Mouse (Mus musculus) cortical plate, adult 2 months (tissue): ENCODE results near the gene Olfr876.
"Not testable (repeated sequence)": the region's sequence is repeated elsewhere in the genome, so short reads cannot be mapped to it uniquely, and the experiment has no call there.

Experiments
- CTCF ChIP-seq: fragments of 200-500 bp; IDR thresholded peaks from 2 replicates; pipeline ENCODE4 v1.5.1; 2011; ENCODE audit warnings: mild to moderate bottlenecking, control low read depth, low read length; ENCODE audit not compliant: insufficient read depth; ENCODE audit errors: extremely low read depth
- POLR2A ChIP-seq: fragments of 200-500 bp; IDR thresholded peaks from 2 replicates; pipeline ENCODE4 v1.6.1; 2011; ENCODE audit warnings: mild to moderate bottlenecking, low read length, control low read depth; ENCODE audit not compliant: insufficient read depth; ENCODE audit errors: extremely low read depth

DNA sequence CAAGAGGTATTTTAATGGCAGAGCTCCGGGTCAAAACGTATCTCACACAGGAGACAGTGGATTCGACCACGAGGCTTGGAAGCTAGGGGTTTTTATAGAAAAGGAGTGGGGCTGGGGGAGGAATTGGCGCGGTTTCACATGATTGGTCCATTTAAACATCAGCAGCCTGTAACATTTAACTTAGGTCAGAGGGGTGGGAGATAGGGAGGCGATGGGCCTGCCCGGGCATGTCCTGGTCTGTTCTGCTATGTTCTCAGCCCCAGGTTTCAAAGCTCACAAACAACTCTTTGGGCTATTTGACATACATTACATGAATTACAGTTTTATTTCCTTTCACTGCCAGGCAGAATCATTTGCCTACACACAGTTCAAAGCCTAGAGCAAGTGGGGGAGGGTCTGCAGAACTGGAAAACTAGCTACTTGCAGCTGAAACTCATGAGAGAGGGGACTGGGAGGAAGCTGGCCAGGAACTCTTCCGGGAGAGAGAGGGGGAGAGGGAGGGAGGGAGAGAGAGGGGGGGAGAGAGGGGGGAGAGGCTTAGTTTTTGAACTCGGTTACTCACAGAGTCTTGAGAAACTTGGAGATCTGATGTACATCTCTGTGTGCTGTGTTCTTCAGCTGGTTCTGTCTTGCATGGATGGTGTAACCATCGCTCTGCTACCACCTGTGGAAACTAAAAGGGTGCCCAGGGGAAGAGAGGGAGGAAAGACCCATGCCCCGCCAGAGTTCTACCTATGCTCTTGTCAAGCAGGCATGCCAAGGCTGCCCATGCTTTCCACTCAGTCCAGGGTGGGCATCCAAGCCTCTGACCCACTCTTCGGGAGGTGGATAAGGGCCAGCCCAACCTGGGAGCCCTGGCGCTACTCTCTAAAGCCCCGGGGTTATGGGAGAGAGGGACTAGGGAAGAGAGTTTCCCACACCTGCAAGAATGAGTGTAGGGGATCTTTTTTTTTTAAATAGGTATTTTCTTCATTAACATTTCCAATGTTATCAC lies 19.1 kb upstream of the Olfr876 start:
- TF ChIP-seq POLR2A, CTCF: not testable (repeated sequence)
